Mouse (Mus musculus) cerebellum, adult 2 months (tissue): Measurements from ENCODE around the gene Capn1.

Experiments
- CTCF ChIP-seq: fragments of 200-500 bp; IDR thresholded peaks from 2 replicates; pipeline ENCODE4 v1.5.1; 2011; ENCODE audit warnings: low read depth, mild to moderate bottlenecking, control low read depth, low read length, moderate library complexity, borderline replicate concordance; ENCODE audit not compliant: insufficient read depth
- POLR2A ChIP-seq: fragments of 200-500 bp; IDR thresholded peaks from 2 replicates; pipeline ENCODE4 v1.6.1; 2011; ENCODE audit warnings: low read length, control low read depth, borderline replicate concordance; ENCODE audit not compliant: insufficient read depth

GRCm38 (mm10) chr19:5988815-5989452 is 26.8 kb downstream of the Capn1 start:
- no peak for TF ChIP-seq CTCF
- TF ChIP-seq POLR2A, result no peak
